Mouse (Mus musculus) ES-CJ7 (cell line): ENCODE measurements at regions not wholly inside any gene's neighbourhood (a gene's known extent, or its start where the extent isn't known, plus 50 kb on each side); places are given as distances from the start of the nearest gene placed in this dataset.

ENCODE experiments used
- DNase-seq: peaks from one replicate; pipeline ENCODE4 v3.0.0; 2011; ENCODE audit warnings: low read depth, low spot score

- DNase-seq = no peak
These were observed 88.7 kb upstream of the Nectin3 start for GRCm38 (mm10) chr16:46587056-46587455.

GRCm38 (mm10) chr16:46584502-46584901 lies 86.2 kb upstream of the Nectin3 start:
- DNase-seq = no peak

- no peak for DNase-seq
These were observed 82.8 kb upstream of the Nectin3 start for GRCm38 (mm10) chr16:46581115-46581514.

GRCm38 (mm10) chr16:46574221-46574620 lies 75.9 kb upstream of the Nectin3 start:
- no peak for DNase-seq

- peak; percentile 31 for DNase-seq
These were observed 69.1 kb upstream of the Nectin3 start for GRCm38 (mm10) chr16:46567446-46567845.

GRCm38 (mm10) chr16:46566020-46566581 lies 67.8 kb upstream of the Nectin3 start:
- no peak for DNase-seq

- DNase-seq = no peak
These were observed 59.0 kb upstream of the Nectin3 start for GRCm38 (mm10) chr16:46557281-46557680.

GRCm38 (mm10) chr16:46548207-46548606 lies 49.9 kb upstream of the Nectin3 start:
- peak; percentile 4 for DNase-seq
